Mouse (Mus musculus): Measurements from ENCODE around the gene Trim28. TPM values are rescaled to one million over a fixed set of nuclear protein-coding genes. Genes with fewer than 3 reads are reported as not detected.

Trim28 gene
- total and polyA plus RNA-seq, 2 experiments: 69.4 to 114 TPM

DNA sequence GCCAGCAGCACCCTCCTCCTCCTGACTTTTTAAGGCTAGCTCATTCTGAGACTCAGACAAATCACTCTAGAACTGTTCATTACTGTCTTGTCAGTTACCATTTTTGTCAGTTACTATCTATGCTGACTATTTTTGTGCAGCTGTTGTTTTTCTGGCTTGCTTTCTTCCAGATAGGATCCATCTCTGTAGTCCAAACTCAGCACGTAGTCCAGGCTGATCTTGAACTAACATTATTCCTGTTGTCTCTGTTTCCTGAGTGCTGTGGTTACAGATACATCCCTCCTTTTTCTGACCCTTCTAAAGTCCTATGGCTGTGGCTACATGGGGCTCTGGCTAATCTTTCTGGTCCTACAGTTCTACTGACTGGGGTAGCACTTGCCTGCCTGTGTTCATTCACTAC is 40.3 kb downstream of the Trim28 start:
- 73% methylated on average over 1 of the region's 1 CpGs for WGBS
- Histone ChIP-seq H3K4me3 (ENCODE audit: insufficient read depth, low read depth, low read length) (no peak overlapping the region), H3K27ac (replicated peaks; ENCODE audit: insufficient read depth, low read depth, low read length) (no peak overlapping the region), H3K9ac (ENCODE audit: low read depth, low read length) (peak overlapping the region; percentile 97), H3K4me1 (ENCODE audit: control insufficient read depth, insufficient read depth, low read length) (peaks cover 25% of the 10 kb centered on the region), H3K79me2 (ENCODE audit: control insufficient read depth, insufficient read depth, low read length) (peaks cover 8% of the 10 kb centered on the region; the same call in 1 of the 2 replicates), H3K36me3 (ENCODE audit: control insufficient read depth, insufficient read depth, low read length) (peaks cover 3% of the 10 kb centered on the region; the same call in 1 of the 2 replicates), H3K27me3 (ENCODE audit: control insufficient read depth, insufficient read depth, low read length) (peaks cover 7% of the 10 kb centered on the region)
- no peak for DNase-seq (ENCODE audit: extremely low read depth, low read depth, low spot score)
- TF ChIP-seq CTCF (IDR thresholded peaks at IDR 0.05; ENCODE audit: low read depth, low read length): no peak
- TF ChIP-seq POLR2A (IDR thresholded peaks at IDR 0.05; ENCODE audit: extremely low read depth, insufficient read depth, low read length): no peak

DNA sequence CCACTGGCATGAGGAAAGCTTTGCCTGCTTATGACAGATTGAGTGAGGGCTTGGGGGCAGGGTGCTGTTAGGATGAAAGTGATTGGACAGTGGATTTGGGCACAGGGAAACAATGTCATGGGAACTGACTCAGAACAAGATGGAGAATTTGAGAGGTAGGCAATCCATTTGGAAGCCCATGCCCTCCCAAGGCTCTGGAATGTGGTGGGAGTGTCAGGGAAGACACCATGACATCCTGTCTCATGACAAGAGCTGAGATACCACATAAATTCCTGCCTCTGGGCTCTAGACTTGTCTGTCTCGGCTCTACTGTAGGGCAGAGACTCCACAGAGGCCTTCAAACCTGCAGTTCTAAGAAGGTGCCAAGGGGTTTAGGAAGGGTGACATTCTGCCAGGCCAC is 42.3 kb downstream of the Trim28 start:
- 79% methylated on average over 1 of the region's 1 CpGs for WGBS
- Histone ChIP-seq H3K27ac (replicated peaks; ENCODE audit: insufficient read depth, low read depth, low read length) (no peak overlapping the region), H3K9ac (ENCODE audit: low read depth, low read length) (no peak overlapping the region), H3K79me2 (ENCODE audit: control insufficient read depth, insufficient read depth, low read length) (peaks cover 8% of the 10 kb centered on the region; the same call in 1 of the 2 replicates), H3K36me3 (ENCODE audit: control insufficient read depth, insufficient read depth, low read length) (no peaks in the 10 kb centered on the region), H3K27me3 (ENCODE audit: control insufficient read depth, insufficient read depth, low read length) (peaks cover 7% of the 10 kb centered on the region), H3K4me1 (ENCODE audit: control insufficient read depth, insufficient read depth, low read length) (peaks cover 26% of the 10 kb centered on the region), H3K4me3 (ENCODE audit: insufficient read depth, low read depth, low read length) (no peak overlapping the region)
- TF ChIP-seq POLR2A (IDR thresholded peaks at IDR 0.05; ENCODE audit: extremely low read depth, insufficient read depth, low read length) (no peak), CTCF (IDR thresholded peaks at IDR 0.05; ENCODE audit: low read depth, low read length) (no peak)
- no peak for DNase-seq (ENCODE audit: extremely low read depth, low read depth, low spot score)

DNA sequence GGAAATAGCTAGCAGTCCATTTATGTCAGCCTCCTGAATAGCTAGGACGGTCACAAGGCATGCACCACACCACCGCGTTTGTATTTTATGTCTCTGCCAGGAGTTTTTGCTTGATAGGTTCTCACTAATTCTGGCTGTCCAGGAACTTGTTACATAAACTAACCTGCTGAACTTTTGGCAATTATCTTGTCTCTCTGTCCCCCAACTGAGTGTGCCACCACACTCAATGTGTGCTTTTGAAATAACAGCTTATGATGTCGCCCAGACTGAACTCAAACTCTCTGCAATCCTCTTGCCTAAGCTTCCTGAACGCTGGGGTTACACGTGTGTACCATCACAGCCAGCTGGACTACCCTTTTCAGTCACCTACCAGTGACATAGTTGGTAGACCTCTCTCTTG is 43.6 kb downstream of the Trim28 start:
- no peak overlapping the region for H3K4me3 ChIP-seq (ENCODE audit: insufficient read depth, low read depth, low read length)
- WGBS: 29% methylated on average over 6 of the region's 6 CpGs
- H3K36me3 ChIP-seq (ENCODE audit: control insufficient read depth, insufficient read depth, low read length): no peaks in the 10 kb centered on the region
- peak; percentile 78 for DNase-seq (ENCODE audit: extremely low read depth, low read depth, low spot score)
- H3K9ac ChIP-seq (ENCODE audit: low read depth, low read length): no peak overlapping the region
- 0 out of 2 replicates have a peak, but pooled peaks cover under 1% of the 10 kb centered on the region for H3K79me2 ChIP-seq (ENCODE audit: control insufficient read depth, insufficient read depth, low read length)
- peaks cover 21% of the 10 kb centered on the region for H3K4me1 ChIP-seq (ENCODE audit: control insufficient read depth, insufficient read depth, low read length)
- TF ChIP-seq CTCF (IDR thresholded peaks at IDR 0.05; ENCODE audit: low read depth, low read length) (no peak), POLR2A (IDR thresholded peaks at IDR 0.05; ENCODE audit: extremely low read depth, insufficient read depth, low read length) (no peak)
- H3K27ac ChIP-seq (replicated peaks; ENCODE audit: insufficient read depth, low read depth, low read length): peak overlapping the region; percentile 36; the same call in 1 of the 2 replicates
- peaks cover 7% of the 10 kb centered on the region for H3K27me3 ChIP-seq (ENCODE audit: control insufficient read depth, insufficient read depth, low read length)

DNA sequence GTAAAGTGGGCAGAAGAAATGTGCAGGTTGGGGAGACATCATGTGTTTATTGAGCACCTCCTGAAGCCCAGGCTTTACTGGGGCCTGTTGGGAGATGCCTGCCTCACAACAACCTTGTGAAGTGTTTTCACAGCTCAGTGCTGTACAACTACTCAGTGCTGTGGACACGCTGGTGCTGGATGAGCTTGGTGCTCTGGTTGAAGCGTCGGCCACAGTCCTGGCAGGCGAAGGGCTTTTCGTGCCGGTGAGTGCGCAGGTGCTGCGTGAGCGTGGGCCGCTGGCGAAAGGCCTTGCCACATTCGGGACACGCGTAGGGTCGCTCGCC is 44.2 kb downstream of the Trim28 start:
- Histone ChIP-seq H3K4me3 (ENCODE audit: insufficient read depth, low read depth, low read length) (no peak overlapping the region), H3K27ac (replicated peaks; ENCODE audit: insufficient read depth, low read depth, low read length) (no peak overlapping the region), H3K4me1 (ENCODE audit: control insufficient read depth, insufficient read depth, low read length) (peaks cover 21% of the 10 kb centered on the region), H3K36me3 (ENCODE audit: control insufficient read depth, insufficient read depth, low read length) (no peaks in the 10 kb centered on the region), H3K79me2 (ENCODE audit: control insufficient read depth, insufficient read depth, low read length) (no peaks in the 10 kb centered on the region), H3K9ac (ENCODE audit: low read depth, low read length) (no peak overlapping the region), H3K27me3 (ENCODE audit: control insufficient read depth, insufficient read depth, low read length) (peaks cover 7% of the 10 kb centered on the region)
- 69% methylated on average over 16 of the region's 16 CpGs for WGBS
- no peak for DNase-seq (ENCODE audit: extremely low read depth, low read depth, low spot score)
- no peak for TF ChIP-seq CTCF (IDR thresholded peaks at IDR 0.05; ENCODE audit: low read depth, low read length)
- TF ChIP-seq POLR2A (IDR thresholded peaks at IDR 0.05; ENCODE audit: extremely low read depth, insufficient read depth, low read length): no peak

DNA sequence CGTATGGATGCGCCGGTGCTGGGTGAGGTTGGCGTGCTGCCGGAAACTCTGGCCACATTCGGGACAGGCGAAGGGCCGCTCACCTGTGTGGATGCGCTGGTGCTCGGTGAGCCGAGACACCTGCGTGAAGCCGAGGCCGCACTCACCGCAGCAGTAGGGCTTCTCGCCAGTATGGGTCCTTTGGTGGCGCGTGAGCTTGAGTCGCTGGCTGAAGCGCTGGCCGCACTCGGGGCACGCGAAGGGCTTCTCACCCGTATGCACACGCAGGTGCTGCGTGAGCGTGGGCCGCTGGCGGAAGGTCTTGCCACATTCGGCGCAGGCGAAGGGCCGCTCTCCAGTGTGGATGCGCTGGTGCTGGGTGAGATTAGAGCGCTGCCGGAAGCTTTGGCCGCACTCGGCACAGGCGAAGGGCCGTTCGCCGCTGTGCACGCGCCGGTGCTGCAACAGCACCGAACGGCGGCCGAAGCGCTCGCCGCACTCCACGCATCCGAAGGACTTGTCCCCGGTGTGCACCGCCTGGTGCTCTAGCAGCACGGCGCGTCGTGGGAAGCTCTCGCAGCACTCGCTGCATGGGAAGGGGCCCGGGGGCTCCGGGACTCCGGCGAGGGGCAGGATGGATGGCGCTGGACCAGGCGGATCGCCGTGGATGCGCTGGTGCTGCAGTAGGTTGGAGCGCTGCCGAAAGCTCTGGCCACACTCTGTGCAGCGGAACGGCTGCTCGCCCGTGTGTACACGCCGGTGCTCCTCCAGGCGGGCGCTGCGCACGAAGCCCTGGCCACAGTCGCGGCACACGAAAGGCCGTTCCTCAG is 44.7 kb downstream of the Trim28 start:
- 0 out of 2 replicates have a peak, but pooled peaks have one; percentile 7 for TF ChIP-seq POLR2A (IDR thresholded peaks at IDR 0.05; ENCODE audit: extremely low read depth, insufficient read depth, low read length)
- no peak for TF ChIP-seq CTCF (IDR thresholded peaks at IDR 0.05; ENCODE audit: low read depth, low read length)
- no peaks in the 10 kb centered on the region for H3K79me2 ChIP-seq (ENCODE audit: control insufficient read depth, insufficient read depth, low read length)
- peak overlapping the region; percentile 49 for H3K9ac ChIP-seq (ENCODE audit: low read depth, low read length)
- DNase-seq (ENCODE audit: extremely low read depth, low read depth, low spot score): no peak
- no peak overlapping the region for H3K27ac ChIP-seq (replicated peaks; ENCODE audit: insufficient read depth, low read depth, low read length)
- H3K36me3 ChIP-seq (ENCODE audit: control insufficient read depth, insufficient read depth, low read length): no peaks in the 10 kb centered on the region
- peak overlapping the region; percentile 38; the same call in 1 of the 2 replicates for H3K4me3 ChIP-seq (ENCODE audit: insufficient read depth, low read depth, low read length)
- 10% methylated on average over 88 of the region's 88 CpGs for WGBS
- H3K27me3 ChIP-seq (ENCODE audit: control insufficient read depth, insufficient read depth, low read length): peaks cover 7% of the 10 kb centered on the region
- H3K4me1 ChIP-seq (ENCODE audit: control insufficient read depth, insufficient read depth, low read length): peaks cover 21% of the 10 kb centered on the region

DNA sequence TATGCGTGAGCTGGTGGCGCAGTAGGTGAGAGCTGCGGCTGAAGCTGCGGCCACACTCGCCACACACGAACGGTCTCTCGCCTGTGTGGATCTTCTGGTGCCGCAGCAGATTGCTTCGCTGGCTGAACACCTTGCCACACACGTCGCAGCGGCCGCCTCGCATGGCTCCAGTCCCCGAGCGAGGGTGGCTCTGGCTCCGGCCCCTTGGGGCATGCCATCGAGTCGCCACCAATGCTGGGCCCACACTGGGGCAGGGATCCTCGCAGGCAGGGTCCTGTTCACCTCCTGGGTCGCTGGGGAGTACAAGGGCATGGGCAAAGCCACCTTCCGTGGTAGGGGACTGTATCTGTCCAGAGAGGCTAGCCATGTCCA is 45.3 kb downstream of the Trim28 start:
- whole genome bisulfite sequencing: 9% methylated on average over 23 of the region's 23 CpGs
- Histone ChIP-seq H3K4me1 (ENCODE audit: control insufficient read depth, insufficient read depth, low read length) (peaks cover 17% of the 10 kb centered on the region), H3K27ac (replicated peaks; ENCODE audit: insufficient read depth, low read depth, low read length) (no peak overlapping the region), H3K27me3 (ENCODE audit: control insufficient read depth, insufficient read depth, low read length) (peaks cover 7% of the 10 kb centered on the region), H3K4me3 (ENCODE audit: insufficient read depth, low read depth, low read length) (peak overlapping the region; percentile 38; the same call in 1 of the 2 replicates), H3K36me3 (ENCODE audit: control insufficient read depth, insufficient read depth, low read length) (no peaks in the 10 kb centered on the region), H3K9ac (ENCODE audit: low read depth, low read length) (peak overlapping the region; percentile 49), H3K79me2 (ENCODE audit: control insufficient read depth, insufficient read depth, low read length) (no peaks in the 10 kb centered on the region)
- TF ChIP-seq POLR2A (IDR thresholded peaks at IDR 0.05; ENCODE audit: extremely low read depth, insufficient read depth, low read length) (no peak), CTCF (IDR thresholded peaks at IDR 0.05; ENCODE audit: low read depth, low read length) (no peak)
- no peak for DNase-seq (ENCODE audit: extremely low read depth, low read depth, low spot score)

Data from liver, adult 2 months (tissue).